Mouse (Mus musculus) embryonic fibroblast, embryonic 13.5 days (primary cell): ENCODE measurements around the gene Nav1. TPM values are rescaled to one million over a fixed set of nuclear protein-coding genes. Genes with fewer than 3 reads are reported as not detected.

ENCODE experiments used
- H3K27ac ChIP-seq: 2 replicates; pipeline ENCODE4 v1.5.1; 2012; ENCODE audit warnings: low read length, control low read depth, inconsistent platforms; ENCODE audit not compliant: insufficient read depth
- H3K4me1 ChIP-seq: 2 replicates; pipeline ENCODE4 v1.6.1; 2011; ENCODE audit warnings: low read length; ENCODE audit not compliant: control insufficient read depth, insufficient read depth
- H3K4me3 ChIP-seq: 2 replicates; pipeline ENCODE4 v1.5.1; 2011; ENCODE audit warnings: mild to moderate bottlenecking, control low read depth, low read length; ENCODE audit not compliant: insufficient read depth
- CTCF ChIP-seq: IDR thresholded peaks from 2 replicates; pipeline ENCODE4 v1.5.1; 2011; ENCODE audit warnings: mild to moderate bottlenecking, control low read depth, low read length, moderate library complexity, borderline replicate concordance; ENCODE audit not compliant: insufficient read depth
- POLR2A ChIP-seq: IDR thresholded peaks from 2 replicates; pipeline ENCODE4 v1.6.1; 2011; ENCODE audit warnings: low read depth, mild to moderate bottlenecking, control low read depth, low read length, moderate library complexity
- polyA plus RNA-seq: library from polyadenylated mRNA; stranded (reverse); fragments of >200 nt; gene quantifications from 2 replicates; pipeline ENCODE4 v1.2.4, GENCODE M21; 2011; ENCODE audit warnings: low read depth; ENCODE audit not compliant: missing spikeins, insufficient read length

The Nav1 gene
- polyA plus RNA-seq, 1 experiment: 22.6 TPM

GRCm38 (mm10) chr1:135634791-135635190, 27.7 kb upstream of the Nav1 start:
- H3K27ac ChIP-seq: no peak overlapping the region
- H3K4me1 ChIP-seq: peaks cover 27% of the 10 kb centered on the region
- TF ChIP-seq CTCF: no peak
- no peak for TF ChIP-seq POLR2A
- no peak overlapping the region for H3K4me3 ChIP-seq

- H3K4me3 ChIP-seq: no peak overlapping the region
- H3K4me1 ChIP-seq: peaks cover 27% of the 10 kb centered on the region
- H3K27ac ChIP-seq: no peak overlapping the region
- TF ChIP-seq CTCF (no peak), POLR2A (no peak)
Observed at GRCm38 (mm10) chr1:135633884-135634283, 26.8 kb upstream of the Nav1 start.

GRCm38 (mm10) chr1:135633478-135633877, 26.4 kb upstream of the Nav1 start:
- no peak for TF ChIP-seq CTCF
- TF ChIP-seq POLR2A: no peak
- Histone ChIP-seq H3K4me1 (peaks cover 27% of the 10 kb centered on the region), H3K27ac (no peak overlapping the region), H3K4me3 (no peak overlapping the region)

- Histone ChIP-seq H3K4me1 (peaks cover 20% of the 10 kb centered on the region), H3K27ac (no peak overlapping the region), H3K4me3 (no peak overlapping the region)
- TF ChIP-seq POLR2A: no peak
- no peak for TF ChIP-seq CTCF
Observed at GRCm38 (mm10) chr1:135632199-135632598, 25.1 kb upstream of the Nav1 start.

- Histone ChIP-seq H3K4me1 (peaks cover 16% of the 10 kb centered on the region), H3K4me3 (no peak overlapping the region), H3K27ac (no peak overlapping the region)
- TF ChIP-seq POLR2A (no peak), CTCF (no peak)
Observed at GRCm38 (mm10) chr1:135631515-135631914, 24.4 kb upstream of the Nav1 start.

- no peak overlapping the region for H3K4me3 ChIP-seq
- TF ChIP-seq CTCF (no peak), POLR2A (no peak)
- 0 out of 2 replicates have a peak, but pooled peaks cover 6% of the 10 kb centered on the region for H3K4me1 ChIP-seq
- no peak overlapping the region for H3K27ac ChIP-seq
Observed at GRCm38 (mm10) chr1:135629846-135630245, 22.8 kb upstream of the Nav1 start.

- Histone ChIP-seq H3K4me3 (no peak overlapping the region), H3K27ac (no peak overlapping the region), H3K4me1 (peaks cover 6% of the 10 kb centered on the region; the same call in 1 of the 2 replicates)
- TF ChIP-seq POLR2A (no peak), CTCF (no peak)
Observed at GRCm38 (mm10) chr1:135626218-135626617, 19.1 kb upstream of the Nav1 start.

GRCm38 (mm10) chr1:135625741-135626140, 18.6 kb upstream of the Nav1 start:
- no peak overlapping the region for H3K4me3 ChIP-seq
- H3K27ac ChIP-seq: no peak overlapping the region
- TF ChIP-seq POLR2A: no peak
- no peak for TF ChIP-seq CTCF
- peaks cover 6% of the 10 kb centered on the region; the same call in 1 of the 2 replicates for H3K4me1 ChIP-seq

- Histone ChIP-seq H3K4me3 (no peak overlapping the region), H3K4me1 (peaks cover 6% of the 10 kb centered on the region; the same call in 1 of the 2 replicates), H3K27ac (no peak overlapping the region)
- TF ChIP-seq POLR2A: no peak
- no peak for TF ChIP-seq CTCF
Observed at GRCm38 (mm10) chr1:135624646-135625045, 17.6 kb upstream of the Nav1 start.

- H3K27ac ChIP-seq: no peak overlapping the region
- no peak for TF ChIP-seq POLR2A
- no peak for TF ChIP-seq CTCF
- peaks cover 6% of the 10 kb centered on the region; the same call in 1 of the 2 replicates for H3K4me1 ChIP-seq
- H3K4me3 ChIP-seq: no peak overlapping the region
Observed at GRCm38 (mm10) chr1:135623136-135623535, 16.0 kb upstream of the Nav1 start.

- Histone ChIP-seq H3K4me3 (no peak overlapping the region), H3K4me1 (peaks cover under 1% of the 10 kb centered on the region; the same call in 1 of the 2 replicates), H3K27ac (no peak overlapping the region)
- TF ChIP-seq CTCF (no peak), POLR2A (no peak)
Observed at GRCm38 (mm10) chr1:135621307-135621706, 14.2 kb upstream of the Nav1 start.
